Mouse (Mus musculus) heart, postnatal 10 days (tissue): ENCODE measurements around the gene Plgrkt. TPM values are rescaled to one million over a fixed set of nuclear protein-coding genes. Genes with fewer than 3 reads are reported as not detected.

Experiments
- DNase-seq, 2 experiments: peaks; one replicate each; pipeline ENCODE4 v3.0.0; 2021
- intact Hi-C: fragments of 180-260 bp; cut with DNase I; formaldehyde crosslinking; loops from one replicate; pipeline ENCODE4 v1.15.1; 2025
- total RNA-seq, 2 experiments: library from RNA; stranded (reverse); gene quantifications; 2 replicates each; pipeline ENCODE4 v1.2.3; 2021

Gene Plgrkt
- total RNA-seq, 2 experiments from 2014 or later = 27.9 to 38.6 TPM

GRCm38 (mm10) chr19:29360251-29360650 lies 6.9 kb downstream of the Plgrkt start:
- intact Hi-C loops = no loop called here
- DNase-seq = no peak

GRCm38 (mm10) chr19:29356281-29356680 lies 10.9 kb downstream of the Plgrkt start:
- DNase-seq = no peak
- intact Hi-C loops = loop anchor here (5.0 kb wide), 2 partner anchors 206 to 379 kb away; no protein-coding TSS in a partner anchor

GRCm38 (mm10) chr19:29354895-29355877 lies 12.0 kb downstream of the Plgrkt start:
- intact Hi-C loops = loop anchor here (1.0 to 5.0 kb wide), 5 partner anchors 146 to 578 kb away; no protein-coding TSS in a partner anchor
- peak; percentile 89 to 94 for DNase-seq

- DNase-seq = no peak
- intact Hi-C loops = no loop called here
Measured at GRCm38 (mm10) chr19:29350991-29351390, 16.2 kb downstream of the Plgrkt start.

- intact Hi-C loops = no loop called here
Measured at GRCm38 (mm10) chr19:29345636-29346035, 21.6 kb downstream of the Plgrkt start.

GRCm38 (mm10) chr19:29344868-29345267 lies 22.3 kb downstream of the Plgrkt start:
- intact Hi-C loops = no loop called here
- no peak for DNase-seq

More at GRCm38 (mm10) chr19:29345636-29346035, 21.6 kb downstream of the Plgrkt start:
- no peak for DNase-seq

GRCm38 (mm10) chr19:29342281-29342680 lies 24.9 kb downstream of the Plgrkt start:
- intact Hi-C loops = no loop called here
- no peak for DNase-seq

- intact Hi-C loops = no loop called here
- no peak for DNase-seq
Measured at GRCm38 (mm10) chr19:29341029-29341428, 26.2 kb downstream of the Plgrkt start.

GRCm38 (mm10) chr19:29336624-29337023 lies 30.6 kb downstream of the Plgrkt start:
- intact Hi-C loops = no loop called here
- no peak for DNase-seq

- peak; percentile 14 to 51 for DNase-seq
- intact Hi-C loops = no loop called here
Measured at GRCm38 (mm10) chr19:29334068-29334745, 33.0 kb downstream of the Plgrkt start, which contains the start of gene Rln1. Gene Rln1, minus strand, starts transcription at chr19:29334670.

- DNase-seq = no peak
- intact Hi-C loops = no loop called here
Measured at GRCm38 (mm10) chr19:29326822-29327552, 40.2 kb downstream of the Plgrkt start.

GRCm38 (mm10) chr19:29326396-29326795 lies 40.8 kb downstream of the Plgrkt start:
- no peak for DNase-seq
- intact Hi-C loops = no loop called here

GRCm38 (mm10) chr19:29325852-29326180 lies 41.4 kb downstream of the Plgrkt start:
- DNase-seq = no peak
- intact Hi-C loops = no loop called here

- peak; percentile 55 to 77 for DNase-seq
- intact Hi-C loops = no loop called here
Measured at GRCm38 (mm10) chr19:29325053-29325851, 41.9 kb downstream of the Plgrkt start, which contains the start of gene Insl6. Gene Insl6, minus strand, starts transcription at chr19:29325356.

GRCm38 (mm10) chr19:29323416-29324049 lies 43.7 kb downstream of the Plgrkt start:
- intact Hi-C loops = no loop called here
- DNase-seq = no peak

GRCm38 (mm10) chr19:29312661-29313060 lies 54.5 kb downstream of the Plgrkt start:
- DNase-seq = no peak
- intact Hi-C loops = no loop called here

GRCm38 (mm10) chr19:29311791-29312190 lies 55.4 kb downstream of the Plgrkt start:
- no peak for DNase-seq
- intact Hi-C loops = no loop called here

- no peak for DNase-seq
- intact Hi-C loops = no loop called here
Measured at GRCm38 (mm10) chr19:29308832-29309231, 58.4 kb downstream of the Plgrkt start.

- DNase-seq = no peak
- intact Hi-C loops = no loop called here
Measured at GRCm38 (mm10) chr19:29302119-29302518, 65.1 kb downstream of the Plgrkt start.
